Mouse (Mus musculus): ENCODE results near the gene Ttc30a2. TPM values are rescaled to one million over a fixed set of nuclear protein-coding genes. Genes with fewer than 3 reads are reported as not detected.
"Not testable (repeated sequence)": the region's sequence is repeated elsewhere in the genome, so short reads cannot be mapped to it uniquely, and the experiment has no call there.

The Ttc30a2 gene
- 1 to 10 TPM; 1.1 TPM for total RNA-seq (2021)
- long read RNA-seq, experiment 1, partial matches to known transcripts: 0 of 1 reads
- long read RNA-seq, experiment 1, other reads (novel, unspliced or antisense): 0 of 1 reads
- long read RNA-seq, experiment 2, partial matches to known transcripts: 0 of 3 reads
- long read RNA-seq, experiment 2, other reads (novel, unspliced or antisense): 0 of 3 reads

DNA sequence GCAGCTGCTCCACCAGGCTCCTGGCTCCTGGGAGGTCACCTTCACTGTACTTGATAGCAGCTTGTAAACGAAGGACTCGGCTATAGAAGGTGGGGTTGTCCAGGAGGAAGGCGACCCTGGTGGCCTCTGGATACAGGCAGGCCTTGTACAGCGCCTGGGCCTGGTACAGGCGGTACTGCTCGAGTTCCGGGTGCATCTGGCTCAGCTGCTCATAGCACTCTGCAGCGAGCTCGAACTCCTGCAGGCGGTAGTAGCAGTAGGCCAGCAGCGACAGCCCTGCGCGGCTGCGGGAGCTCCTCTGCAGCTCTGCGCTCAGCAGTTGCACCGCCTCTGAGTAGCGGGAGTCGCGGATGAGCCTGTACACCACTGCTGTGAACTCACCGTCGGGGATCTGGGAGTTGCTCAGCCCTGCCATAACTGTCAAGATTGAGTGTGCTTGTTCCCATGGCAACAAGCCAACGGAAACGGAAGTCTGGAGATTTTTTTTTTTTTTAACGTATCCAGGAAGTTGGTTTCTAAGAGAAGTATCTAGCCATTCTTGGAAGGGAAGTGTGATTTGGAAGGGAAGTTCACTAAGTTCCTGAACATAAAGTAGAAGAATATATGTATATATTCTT is at the start of gene Ttc30a2:
Gene Ttc30a2, minus strand, starts transcription at position 419 of the 617 bp plus-strand sequence.
- intact Hi-C loops (cut with DNase I): not testable (repeated sequence)
- DNase-seq: peak; percentile 31 to 63

DNA sequence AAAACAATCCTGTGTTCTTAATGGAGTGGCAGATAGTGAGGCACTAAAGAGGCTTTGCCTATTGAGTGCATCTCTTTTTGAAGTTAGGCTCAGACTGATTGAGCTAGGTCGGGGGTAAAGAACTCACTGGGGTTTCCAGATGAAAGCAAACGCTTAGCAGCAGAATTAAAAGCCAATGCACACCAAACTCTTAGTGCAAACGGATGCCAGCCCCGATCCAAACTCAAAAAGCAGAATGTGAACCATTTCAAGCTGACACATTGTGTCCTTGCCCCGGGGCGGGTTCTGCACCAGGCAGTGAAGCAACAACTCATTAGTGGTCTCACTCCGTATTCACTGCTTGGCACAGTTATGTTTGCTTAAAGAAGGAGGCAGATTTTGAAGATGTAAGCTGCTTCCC is 38.9 kb upstream of the Ttc30a2 start:
- no peak for DNase-seq
- intact Hi-C loops (cut with DNase I): no loop called here

DNA sequence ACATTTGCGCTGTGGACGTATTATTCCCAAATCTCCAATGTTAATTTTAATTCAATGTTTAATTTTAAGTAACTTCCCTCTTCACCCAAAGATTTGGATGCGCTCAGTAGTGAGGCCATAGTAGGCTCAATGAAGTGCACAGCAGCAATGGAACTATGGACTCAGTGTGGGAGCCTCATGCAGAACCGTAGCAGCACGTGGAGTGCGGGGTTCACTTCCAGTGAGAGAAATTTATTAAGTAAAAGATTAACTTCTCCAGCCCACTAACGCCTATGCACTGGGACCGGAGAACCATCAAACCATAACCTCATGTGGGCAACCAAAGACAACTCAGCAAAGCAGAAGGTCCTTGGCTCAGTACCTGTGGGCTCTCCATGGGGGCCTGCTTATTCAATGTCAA is 38.2 kb upstream of the Ttc30a2 start:
- no peak for DNase-seq
- intact Hi-C loops (cut with DNase I): no loop called here

DNA sequence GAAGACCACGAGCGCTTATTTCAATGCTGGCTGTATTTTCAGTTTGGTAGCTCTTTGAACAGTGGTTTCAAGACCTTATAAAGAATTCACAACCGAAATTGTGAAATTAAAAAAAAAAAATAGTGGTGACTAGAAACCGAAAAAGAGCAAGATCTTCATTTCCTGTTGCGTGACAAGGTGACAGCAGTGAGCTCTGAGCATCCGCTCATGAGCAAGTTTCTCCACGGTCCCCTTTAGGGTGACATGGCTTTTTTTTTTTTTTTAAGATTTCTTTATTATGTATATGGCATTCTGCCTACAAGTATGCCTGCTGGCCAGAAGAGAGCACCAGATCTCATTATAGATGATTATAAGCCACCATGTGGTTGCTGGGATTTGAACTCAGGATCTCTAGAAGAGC is 37.5 kb upstream of the Ttc30a2 start:
- intact Hi-C loops (cut with DNase I): no loop called here
- DNase-seq: no peak

DNA sequence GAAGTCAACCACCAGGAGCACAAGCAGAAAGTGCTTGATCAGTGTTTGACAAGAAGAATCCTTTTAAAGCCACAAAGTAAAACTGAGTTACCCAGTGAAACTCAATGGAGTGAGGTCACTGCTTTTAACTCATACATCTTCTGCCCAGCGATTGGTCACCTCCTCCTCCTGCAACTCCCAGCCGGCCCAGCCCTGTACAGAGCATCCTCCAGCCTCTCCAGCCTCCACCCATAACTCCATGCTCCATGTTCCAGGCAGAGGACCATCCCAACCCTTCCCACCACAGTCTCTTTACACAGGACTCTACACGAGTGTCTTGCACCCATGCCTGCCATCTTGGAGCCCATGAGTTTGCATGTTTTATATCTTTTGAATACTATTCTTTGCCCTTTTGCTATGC is 36.7 kb upstream of the Ttc30a2 start:
- no peak for DNase-seq
- intact Hi-C loops (cut with DNase I): no loop called here

DNA sequence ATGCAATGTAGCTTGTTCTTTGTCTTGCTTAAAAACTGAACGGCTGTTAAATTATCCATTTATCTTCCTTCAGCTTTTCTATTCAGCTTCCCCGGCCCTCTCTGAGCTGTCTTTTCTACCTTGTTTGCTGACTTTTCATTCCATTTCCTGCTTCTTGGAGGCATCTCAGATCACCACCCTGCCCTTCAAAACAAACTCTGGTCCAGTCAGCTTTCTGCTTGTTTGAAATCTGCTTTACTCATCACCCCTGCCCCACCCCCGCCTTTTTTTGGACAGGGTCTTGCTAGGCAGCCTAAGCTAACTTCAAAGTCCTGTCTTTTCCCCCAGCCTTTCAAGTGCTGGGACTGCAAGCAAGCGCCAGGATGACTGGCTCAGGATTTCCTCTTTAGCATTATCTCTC is 28.2 kb upstream of the Ttc30a2 start:
- intact Hi-C loops (cut with DNase I): no loop called here
- no peak for DNase-seq

DNA sequence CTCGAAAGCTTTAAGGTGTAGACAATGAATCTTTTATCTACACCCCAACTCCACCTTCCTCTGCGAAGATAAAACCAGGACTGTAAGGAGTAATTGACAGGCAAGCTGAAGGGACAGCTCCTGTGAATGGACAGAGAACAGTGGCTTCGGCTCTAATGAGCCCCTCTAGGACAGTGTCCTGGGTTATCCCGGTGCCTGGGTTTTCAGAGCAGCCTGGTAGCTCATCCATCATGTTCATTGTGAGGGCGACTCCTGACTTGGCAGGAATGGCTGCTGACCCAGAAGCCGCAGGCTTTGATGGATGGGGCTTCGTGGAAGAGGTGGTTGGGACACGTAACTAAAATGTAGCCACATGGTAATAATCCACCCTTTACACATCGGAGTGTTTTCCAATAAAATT is 24.9 kb upstream of the Ttc30a2 start:
- intact Hi-C loops (cut with DNase I): no loop called here
- DNase-seq: no peak

DNA sequence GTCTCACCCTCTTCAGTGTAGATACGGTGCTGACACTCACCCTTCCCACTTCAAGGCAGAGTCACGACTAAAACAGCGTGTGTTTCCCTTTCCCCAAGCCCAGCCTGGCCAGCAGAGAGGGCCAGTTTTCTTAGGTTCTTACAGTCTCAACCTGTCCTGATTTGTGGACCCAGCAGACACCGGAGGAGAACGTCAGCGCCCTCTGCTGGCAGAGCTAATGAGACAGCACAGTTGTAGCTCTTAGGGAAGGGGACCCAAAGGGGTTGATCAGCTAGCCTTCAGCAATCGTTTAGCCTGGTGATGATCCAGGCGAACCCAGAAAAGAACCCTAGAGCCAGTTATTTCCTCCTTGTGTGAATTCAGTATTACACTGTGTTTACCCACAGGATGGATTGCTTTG is 23.4 kb upstream of the Ttc30a2 start:
- intact Hi-C loops (cut with DNase I): no loop called here
- DNase-seq: peak; percentile 72 to 84

DNA sequence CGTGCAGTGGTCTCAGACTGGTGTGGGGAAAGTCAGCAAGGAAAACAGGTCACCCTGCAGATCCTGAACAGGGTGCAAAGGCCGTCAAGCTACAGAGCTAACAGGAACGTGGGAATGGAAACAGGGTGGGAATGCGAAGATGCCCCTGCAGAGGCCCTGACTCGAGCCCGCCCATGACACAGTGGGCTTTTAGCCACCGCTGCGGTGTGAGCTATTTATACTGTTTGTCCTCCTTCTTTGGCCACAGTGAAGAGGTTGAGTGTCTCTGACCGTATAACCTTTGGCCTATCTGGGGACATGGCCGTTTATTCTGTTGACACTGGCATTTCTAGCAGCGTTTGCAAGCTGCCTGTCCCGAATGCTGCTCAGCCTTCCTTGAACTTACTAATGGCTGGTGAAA is 21.7 kb upstream of the Ttc30a2 start:
- intact Hi-C loops (cut with DNase I): no loop called here
- DNase-seq: peak; percentile 9 to 47

DNA sequence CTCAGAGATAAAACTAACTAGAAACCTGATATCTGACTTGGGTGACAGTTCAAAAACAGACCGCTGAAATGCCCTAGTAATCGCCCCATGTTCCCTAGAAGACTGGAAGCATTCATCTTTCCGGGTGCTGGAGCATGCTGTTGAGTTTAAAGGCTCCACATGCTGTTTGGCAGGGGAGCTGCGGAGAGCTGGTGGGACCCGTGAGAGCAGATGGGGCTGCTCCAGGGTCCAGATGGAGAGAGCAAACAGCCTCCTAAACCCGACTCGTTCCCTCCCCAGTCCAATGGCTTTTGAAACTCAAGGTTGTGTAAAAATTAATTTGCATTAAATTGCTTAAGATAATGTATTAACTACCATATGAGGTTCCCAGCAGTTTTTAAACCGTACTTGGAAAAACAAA is 20.7 kb upstream of the Ttc30a2 start:
- DNase-seq: no peak
- intact Hi-C loops (cut with DNase I): no loop called here

DNA sequence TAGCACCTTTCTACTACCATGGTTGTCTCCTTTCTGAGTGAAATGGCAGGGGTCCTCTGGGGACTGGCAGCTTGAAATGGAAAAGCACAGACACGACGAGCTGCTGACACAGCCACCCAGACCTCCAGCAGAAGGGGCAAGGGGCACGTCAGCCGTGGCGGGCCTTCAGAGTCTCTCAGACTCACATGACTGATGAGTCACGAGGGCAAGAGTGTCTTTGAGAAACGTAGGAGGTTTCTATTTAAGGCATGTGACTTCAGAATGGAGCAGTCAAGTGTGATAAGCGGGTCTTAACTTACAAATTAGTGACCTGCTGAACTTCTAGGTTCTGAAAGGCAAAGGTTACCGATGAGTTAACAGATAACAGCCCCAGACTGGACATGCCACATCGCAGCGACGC is 19.8 kb upstream of the Ttc30a2 start:
- DNase-seq: no peak
- intact Hi-C loops (cut with DNase I): no loop called here

DNA sequence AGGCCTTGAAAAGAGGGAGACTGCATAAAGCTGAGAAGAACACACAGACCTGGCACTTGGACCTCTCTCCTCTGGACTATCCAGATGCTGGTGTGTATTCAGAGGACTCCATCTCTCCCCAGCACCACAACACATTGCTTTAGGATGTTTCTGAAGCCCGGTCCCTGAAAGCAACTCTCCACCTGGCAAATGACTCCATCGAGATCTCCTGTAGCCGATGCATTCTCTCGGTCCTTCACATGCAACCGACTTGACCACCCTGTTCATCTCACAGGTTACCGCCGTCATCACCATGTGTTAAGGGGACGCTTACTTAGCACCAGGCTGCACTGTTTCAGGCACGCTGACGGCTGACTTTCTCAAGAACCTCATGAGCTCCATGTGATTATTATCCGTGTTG is 16.9 kb upstream of the Ttc30a2 start:
- intact Hi-C loops (cut with DNase I): no loop called here
- no peak for DNase-seq

DNA sequence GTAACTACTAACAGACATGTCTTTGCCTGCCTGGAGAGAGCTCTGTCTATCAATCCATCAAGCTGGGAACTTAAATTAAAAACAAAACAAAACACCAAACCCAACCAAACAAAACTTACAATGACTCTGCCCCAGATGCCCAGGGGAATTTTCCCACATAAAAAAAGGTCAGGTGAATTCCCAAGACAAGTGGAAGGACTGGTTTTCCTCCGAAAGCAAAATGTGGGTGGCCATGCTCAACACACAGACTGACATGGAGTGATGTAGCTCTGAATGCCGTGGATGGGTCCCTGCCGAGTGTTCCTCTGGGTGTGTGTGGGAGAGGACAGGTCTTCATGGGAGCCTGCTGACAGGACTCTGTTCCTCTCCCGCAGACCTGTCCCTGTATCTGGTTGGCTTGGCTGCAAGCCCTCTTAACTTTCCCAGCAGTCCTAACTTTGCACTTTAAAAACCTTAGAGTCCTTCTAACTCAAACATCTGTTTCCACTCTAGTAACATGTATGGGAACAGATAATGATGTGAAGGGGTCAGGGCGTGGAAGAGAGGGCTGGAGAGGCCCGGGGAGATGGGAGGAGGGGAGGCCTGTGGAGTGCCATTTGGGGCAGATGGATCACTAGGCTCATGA is 13.7 kb upstream of the Ttc30a2 start:
- no peak for DNase-seq
- intact Hi-C loops (cut with DNase I): loop anchor here (2.0 kb wide), 1 partner anchor 79 kb away; no protein-coding TSS in a partner anchor

DNA sequence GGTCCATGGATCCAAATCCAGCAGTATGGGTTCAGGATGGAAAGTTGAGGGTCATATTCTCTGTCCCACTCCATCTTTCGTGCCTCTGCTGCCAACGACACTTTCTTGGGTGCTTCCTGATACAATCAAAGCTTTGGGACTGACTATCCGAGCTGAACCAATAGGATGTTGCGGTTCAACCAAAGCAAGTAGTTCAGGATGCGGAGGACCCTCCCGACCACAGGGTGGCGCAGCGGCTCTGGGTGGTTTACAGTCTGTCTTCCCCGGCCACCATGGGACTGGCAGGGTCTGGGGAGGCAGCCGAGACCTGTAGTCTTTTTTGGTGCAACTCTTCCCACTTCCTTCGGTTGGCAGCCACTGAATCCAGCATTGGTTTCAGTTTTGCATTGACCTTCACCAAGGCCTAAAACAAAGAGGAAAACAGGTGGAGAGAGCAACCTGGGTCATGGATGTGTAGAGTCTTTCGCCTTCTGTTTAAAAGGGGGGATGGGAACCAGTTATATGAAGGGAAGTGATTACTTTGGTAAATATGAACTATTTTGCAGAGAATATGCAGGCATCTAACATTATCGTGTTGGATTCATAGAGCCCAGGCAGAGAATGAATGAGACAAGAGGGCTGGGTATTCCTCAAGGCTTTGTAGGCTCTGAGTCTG is 13.0 kb upstream of the Ttc30a2 start:
- intact Hi-C loops (cut with DNase I): loop anchor here (2.0 kb wide), 1 partner anchor 80 kb away; no protein-coding TSS in a partner anchor

DNA sequence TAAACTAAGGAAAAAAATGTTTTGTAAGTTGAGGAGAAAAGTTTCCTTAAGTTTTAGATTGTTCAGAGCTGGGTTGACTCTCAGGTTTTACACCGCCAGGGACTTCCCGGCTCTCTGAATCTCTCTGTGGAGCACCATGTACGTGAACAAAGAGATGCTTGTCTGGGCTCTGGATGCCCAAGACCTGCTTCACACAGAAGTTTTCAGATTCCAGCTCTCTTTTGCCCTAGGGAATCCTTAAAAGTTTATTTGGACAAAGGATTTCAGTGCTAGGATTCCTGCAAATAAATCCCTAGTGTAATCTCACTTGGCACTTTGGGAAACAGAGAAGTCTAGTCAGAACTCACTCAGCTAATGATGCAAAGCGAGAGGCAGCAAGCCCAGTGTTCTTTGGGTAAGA is 11.7 kb upstream of the Ttc30a2 start:
- DNase-seq: no peak

More for the DNA sequence above, 13.0 kb upstream of the Ttc30a2 start:
- peak; percentile 70 to 82 for DNase-seq

DNA sequence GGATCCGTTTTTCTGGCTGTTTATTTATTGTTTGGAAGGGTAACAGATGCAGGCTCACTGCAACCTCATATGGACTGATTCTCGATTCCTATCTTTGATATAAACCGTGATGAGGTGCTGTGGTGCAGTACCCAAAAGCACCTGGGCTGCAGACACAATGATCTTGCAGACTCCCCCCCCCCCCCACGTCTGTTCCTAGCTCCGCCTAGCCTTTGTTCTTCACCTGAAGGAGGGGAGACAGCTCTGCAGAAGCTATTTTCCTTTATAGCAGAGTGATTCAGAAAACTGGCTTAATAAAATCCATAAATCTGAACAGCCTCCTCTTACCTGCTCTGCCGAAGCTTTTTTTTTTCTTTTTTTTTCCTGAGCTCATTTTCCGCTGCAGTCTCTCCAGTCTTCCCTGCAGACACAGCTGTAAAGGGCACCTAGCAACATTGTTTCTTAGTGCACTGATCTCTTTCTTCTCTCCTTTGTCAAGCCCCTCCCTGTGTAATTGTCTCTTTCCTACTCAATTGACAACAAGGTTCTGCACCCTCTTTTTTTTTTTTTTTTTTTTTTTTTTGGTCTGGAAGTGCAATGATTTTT is 10.9 kb upstream of the Ttc30a2 start:
- no peak for DNase-seq
- intact Hi-C loops (cut with DNase I): no loop called here

More for the DNA sequence above, 11.7 kb upstream of the Ttc30a2 start:
- intact Hi-C loops (cut with DNase I): loop anchor here (2.0 kb wide), 1 partner anchor 81 kb away; no protein-coding TSS in a partner anchor

DNA sequence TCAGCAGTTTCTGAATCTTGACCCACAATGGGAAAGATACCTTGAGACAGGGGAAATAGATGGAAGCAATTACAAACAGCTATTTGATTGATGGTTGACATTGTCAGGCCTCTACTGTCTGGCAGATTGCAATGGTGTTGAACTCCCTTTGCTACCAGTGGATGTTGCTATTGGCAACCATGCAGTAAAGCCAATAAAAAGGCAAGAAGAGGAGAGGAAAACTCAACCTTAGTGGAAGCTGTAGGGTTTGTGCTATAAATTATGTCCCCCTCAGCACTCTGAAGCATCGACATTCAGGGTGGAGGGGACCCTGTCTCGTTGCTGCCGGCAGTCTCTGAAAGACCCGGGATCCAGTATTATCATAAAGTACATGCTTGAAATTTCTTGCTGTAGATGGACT is 10.4 kb upstream of the Ttc30a2 start:
- intact Hi-C loops (cut with DNase I): no loop called here
- DNase-seq: no peak

DNA sequence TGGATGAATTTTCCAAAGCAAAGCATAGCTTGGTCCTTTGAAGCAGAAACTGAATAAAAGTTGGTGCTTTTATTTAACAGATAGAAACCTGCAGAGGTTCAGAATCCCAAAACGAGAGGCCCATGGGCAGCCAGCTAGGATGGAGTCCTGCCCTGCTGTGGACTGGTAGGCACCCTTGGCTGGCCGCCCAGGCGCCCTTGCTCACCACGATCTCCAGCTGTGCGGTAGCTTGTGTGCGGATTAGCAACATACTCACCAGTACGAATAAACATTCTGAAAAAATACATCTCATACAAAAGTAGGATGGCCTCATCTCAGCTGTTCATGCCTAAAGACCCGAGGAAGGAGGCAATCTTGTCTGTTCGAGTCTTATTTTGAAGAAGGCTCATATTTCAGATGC is 9.8 kb upstream of the Ttc30a2 start:
- DNase-seq: no peak
- intact Hi-C loops (cut with DNase I): no loop called here

DNA sequence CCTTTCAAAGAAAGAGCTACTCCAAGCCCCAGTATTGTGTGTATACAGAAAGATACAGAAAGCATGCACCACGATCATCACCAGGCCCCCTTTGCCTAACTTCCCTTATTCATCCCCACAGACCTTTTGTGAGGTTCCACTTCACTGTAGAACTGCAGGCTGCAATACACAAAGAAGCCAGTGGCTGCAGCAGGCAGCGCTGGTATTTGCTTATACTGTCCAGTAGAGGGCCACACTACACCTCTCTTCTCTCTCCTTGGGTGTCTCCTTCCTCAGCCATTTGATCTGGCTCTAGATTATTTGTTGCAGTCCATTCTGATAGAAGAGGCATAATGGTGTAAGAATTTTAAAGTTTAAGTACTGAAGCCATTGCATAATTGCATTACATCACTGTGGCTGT is 7.2 kb upstream of the Ttc30a2 start:
- intact Hi-C loops (cut with DNase I): loop anchor here (2.0 kb wide), 1 partner anchor 84 kb away; no protein-coding TSS in a partner anchor
- DNase-seq: peak; percentile 41 to 56

DNA sequence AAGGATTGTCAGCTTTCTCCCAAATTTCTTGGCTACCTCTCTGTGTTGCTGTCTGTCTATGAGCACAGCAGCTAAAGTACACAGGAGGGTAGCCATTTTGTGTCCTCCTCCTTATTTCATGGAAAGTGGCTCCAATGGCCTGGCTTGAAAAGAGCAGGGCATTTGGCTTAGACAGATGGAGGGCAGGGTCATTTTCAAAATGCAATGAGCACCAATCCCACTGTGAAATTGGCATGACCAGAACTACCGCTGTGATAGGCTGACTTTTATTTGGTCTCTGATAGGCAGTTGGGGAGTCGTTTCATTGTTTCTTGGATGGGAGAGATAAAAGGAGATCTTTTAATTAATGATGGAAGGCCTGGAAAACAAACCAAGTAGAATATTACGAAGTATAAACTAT is 5.9 kb upstream of the Ttc30a2 start:
- intact Hi-C loops (cut with DNase I): loop anchor here (2.0 kb wide), 1 partner anchor 85 kb away; no protein-coding TSS in a partner anchor
- DNase-seq: no peak

DNA sequence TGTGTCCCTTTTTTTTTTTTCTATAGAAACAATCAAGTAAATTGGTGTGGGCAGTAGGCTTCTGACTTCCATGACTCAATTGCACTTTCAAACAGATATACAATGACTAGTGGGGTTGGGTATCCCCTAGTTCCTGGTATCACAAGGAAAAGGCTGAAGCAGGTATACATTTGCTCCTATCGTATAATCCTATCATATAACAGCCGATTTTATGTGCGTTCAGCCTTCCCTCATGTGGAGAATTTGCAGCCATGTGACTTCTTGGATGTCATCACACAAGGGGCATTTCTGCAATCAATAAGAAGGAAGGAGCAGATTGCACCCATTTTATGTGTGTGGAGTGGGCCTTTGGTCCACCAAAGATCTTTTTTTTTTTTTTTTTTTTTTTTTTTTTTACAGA is 5.1 kb upstream of the Ttc30a2 start:
- DNase-seq: no peak
- intact Hi-C loops (cut with DNase I): no loop called here

Measured in heart, postnatal 14 days (tissue).